Mouse (Mus musculus): ENCODE results near the gene Ube2v1.

The Ube2v1 gene

GRCm38 (mm10) chr2:167600481-167600995 lies 31.4 kb downstream of the Ube2v1 start:
- in situ Hi-C loops (cut with MboI; ENCODE audit: low pct_unique_long_range_greater_than_20kb in 1 of 2, low sequenced_read_pairs in 2 of 2, unreplicated experiment in 1 of 2) = loop anchor here (5.0 kb wide), 1 partner anchor 68 kb away; no protein-coding TSS in a partner anchor

DNA sequence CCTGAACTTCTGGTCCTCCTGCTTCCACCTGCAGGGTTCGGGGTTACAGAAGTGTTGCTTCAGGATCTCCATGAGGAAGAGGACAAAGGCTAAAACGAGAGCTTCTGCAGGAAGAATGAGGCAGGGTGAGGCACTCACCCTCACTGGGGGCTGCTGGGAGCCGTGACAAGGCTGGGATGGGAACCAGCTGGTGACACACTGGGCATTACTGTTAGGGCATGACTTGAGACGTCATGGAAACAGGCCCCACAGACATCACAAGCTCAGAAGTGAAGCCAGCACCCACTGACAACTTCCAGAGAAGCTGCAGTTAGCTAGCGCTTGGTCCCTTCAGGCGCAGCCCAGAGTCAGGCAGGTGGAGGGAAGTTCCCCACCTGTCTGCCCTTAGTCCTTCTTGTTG lies 32.0 kb downstream of the Ube2v1 start:
- in situ Hi-C loops (cut with MboI; ENCODE audit: low pct_unique_long_range_greater_than_20kb in 1 of 2, low sequenced_read_pairs in 2 of 2, unreplicated experiment in 1 of 2) = loop anchor here (5.0 kb wide), 1 partner anchor 68 kb away; no protein-coding TSS in a partner anchor

- in situ Hi-C loops (cut with MboI; ENCODE audit: low pct_unique_long_range_greater_than_20kb in 1 of 2, low sequenced_read_pairs in 2 of 2, unreplicated experiment in 1 of 2) = no loop called here
These were observed 32.7 kb downstream of the Ube2v1 start for GRCm38 (mm10) chr2:167599195-167599594.

DNA sequence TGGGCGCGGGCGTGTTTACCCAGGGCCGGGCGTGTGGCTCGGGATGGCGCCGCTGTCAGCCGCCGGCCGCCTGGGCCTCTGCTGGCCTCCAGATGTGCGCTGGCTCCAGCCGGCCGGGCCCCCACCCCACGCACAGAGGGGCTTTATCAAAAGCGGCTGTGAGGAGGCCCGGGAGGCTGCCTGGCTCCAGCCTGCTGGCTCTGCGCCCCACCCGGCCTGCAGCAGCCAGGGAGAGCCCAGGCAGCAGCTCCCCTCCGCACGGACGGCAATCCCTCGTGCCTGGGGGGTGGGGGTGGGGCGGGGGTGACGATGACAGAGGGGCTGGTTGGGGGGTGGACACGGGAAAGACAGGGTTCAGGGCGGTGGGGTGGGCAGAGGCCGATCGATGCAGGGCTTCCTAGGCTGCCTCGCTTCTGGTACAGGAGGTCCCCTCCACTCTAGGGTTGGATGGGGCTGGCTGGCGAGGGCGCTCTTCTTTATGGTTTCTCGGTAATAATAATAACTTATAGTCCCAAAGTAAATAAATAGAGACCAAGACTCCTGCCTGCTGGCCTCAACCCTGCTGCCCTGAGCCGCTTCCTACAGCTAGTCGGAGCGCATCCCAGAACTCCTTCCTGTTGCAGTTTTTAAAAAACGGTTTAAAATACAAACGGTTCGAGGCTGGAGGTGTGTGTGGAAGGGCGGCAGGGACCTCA lies 34.3 kb downstream of the Ube2v1 start:
- in situ Hi-C loops (cut with MboI; ENCODE audit: low pct_unique_long_range_greater_than_20kb in 1 of 2, low sequenced_read_pairs in 2 of 2, unreplicated experiment in 1 of 2) = no loop called here

DNA sequence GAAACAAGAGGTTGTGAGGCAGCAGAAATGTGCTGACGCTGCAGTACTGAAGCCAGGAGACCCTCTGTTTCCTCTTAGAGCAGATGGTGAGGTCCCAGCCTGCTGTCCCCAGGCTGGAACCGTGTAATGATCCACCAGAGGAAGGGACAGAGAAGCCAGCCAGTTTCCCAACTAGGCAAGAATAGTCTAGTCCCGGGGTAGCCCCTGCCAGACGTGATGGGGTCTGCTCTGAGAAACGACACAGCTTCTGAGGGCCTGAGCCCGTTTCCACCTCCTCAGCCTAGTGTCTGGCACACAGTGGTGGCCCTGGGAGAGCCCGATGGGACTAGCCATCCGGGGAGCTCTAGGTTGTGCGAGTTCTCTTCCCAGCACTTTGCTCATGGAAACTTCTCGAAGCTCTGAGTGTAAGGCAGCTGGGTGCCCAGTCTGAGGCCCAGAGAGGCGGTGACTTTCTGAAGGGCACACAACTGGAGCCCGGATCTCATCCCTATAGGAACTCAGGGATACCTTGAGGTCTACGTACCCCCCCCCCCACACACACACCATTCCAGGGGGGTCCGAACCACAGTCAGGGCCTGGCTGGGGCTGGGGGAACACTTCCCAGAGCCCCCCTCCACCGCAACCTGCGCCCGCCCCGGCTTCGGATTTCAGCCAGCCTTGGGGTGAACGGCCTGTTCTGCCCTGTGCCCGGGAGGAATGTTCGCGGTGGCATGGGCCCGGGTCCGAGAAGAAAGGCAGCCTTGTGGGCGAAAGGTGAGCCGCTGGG lies 35.0 kb downstream of the Ube2v1 start:
- in situ Hi-C loops (cut with MboI; ENCODE audit: low pct_unique_long_range_greater_than_20kb in 1 of 2, low sequenced_read_pairs in 2 of 2, unreplicated experiment in 1 of 2) = no loop called here

DNA sequence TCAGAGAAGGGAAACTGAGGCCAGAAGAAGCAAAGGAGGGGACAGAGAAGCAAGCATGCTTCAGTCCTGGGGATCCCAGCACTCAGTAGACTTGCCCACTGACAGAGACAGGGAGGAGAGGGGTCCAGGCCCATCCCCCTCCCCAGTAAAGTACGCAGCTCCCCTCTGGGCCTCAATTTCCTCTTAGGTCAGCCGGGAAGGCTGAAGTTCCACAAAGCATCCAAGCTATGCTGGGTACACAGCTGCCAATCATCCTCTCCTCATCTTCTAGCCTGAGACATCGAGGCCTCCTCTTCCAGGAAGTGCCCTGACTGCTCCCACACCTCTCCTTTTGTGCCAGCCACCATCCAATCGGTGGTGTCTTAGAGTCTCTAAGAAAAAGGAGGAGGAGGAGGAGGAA lies 35.6 kb downstream of the Ube2v1 start:
- in situ Hi-C loops (cut with MboI; ENCODE audit: low pct_unique_long_range_greater_than_20kb in 1 of 2, low sequenced_read_pairs in 2 of 2, unreplicated experiment in 1 of 2) = no loop called here

DNA sequence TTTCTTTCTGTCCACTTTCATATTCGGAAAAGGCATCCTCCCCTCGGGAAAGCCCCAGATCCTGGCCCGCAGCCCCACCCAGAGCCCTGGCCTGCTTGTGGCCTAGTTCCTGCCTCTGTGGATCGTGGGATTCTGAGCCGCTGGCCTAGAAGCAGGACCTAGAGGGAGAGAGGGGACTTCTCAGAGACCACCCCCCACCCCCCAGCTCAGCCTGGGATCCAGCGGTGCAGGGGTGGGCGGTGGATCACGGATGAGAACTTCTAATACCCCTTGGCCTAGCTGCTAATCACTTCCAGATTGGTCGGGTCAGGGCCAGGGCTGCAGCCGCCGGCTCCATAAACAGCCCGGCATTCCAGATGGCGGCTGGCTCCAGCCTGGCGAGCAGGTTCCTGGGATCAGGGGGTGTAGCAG lies 36.1 kb downstream of the Ube2v1 start:
- in situ Hi-C loops (cut with MboI; ENCODE audit: low pct_unique_long_range_greater_than_20kb in 1 of 2, low sequenced_read_pairs in 2 of 2, unreplicated experiment in 1 of 2) = no loop called here

DNA sequence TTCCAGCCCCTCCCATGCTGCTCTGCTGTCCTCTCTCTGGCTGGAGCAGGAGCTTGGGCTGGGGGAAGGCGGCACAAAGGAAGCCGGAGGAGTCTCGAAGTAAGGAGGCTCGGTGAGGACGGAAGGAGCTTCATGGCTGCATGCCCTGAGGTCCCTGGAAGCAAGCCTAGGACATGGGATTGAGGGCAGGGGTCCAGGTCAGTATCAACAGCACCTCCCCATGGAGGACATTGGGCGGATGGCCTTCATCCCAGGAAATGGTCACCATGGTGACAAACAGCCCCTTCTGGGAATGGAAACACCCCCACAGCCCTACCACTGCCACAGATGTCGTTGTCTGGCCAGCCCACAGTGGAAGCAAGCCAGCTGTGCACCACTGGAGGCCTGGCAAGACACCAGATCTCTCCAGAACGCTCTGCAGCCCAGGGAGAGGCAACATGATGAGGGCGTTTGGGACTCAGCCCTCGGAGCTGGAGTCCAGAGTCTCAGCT lies 37.4 kb downstream of the Ube2v1 start:
- in situ Hi-C loops (cut with MboI; ENCODE audit: low pct_unique_long_range_greater_than_20kb in 1 of 2, low sequenced_read_pairs in 2 of 2, unreplicated experiment in 1 of 2) = no loop called here

- in situ Hi-C loops (cut with MboI; ENCODE audit: low pct_unique_long_range_greater_than_20kb in 1 of 2, low sequenced_read_pairs in 2 of 2, unreplicated experiment in 1 of 2) = no loop called here
These were observed 38.2 kb downstream of the Ube2v1 start for GRCm38 (mm10) chr2:167593551-167594250.

- in situ Hi-C loops (cut with MboI; ENCODE audit: low pct_unique_long_range_greater_than_20kb in 1 of 2, low sequenced_read_pairs in 2 of 2, unreplicated experiment in 1 of 2) = no loop called here
These were observed 42.9 kb downstream of the Ube2v1 start for GRCm38 (mm10) chr2:167588774-167589577.

GRCm38 (mm10) chr2:167586976-167587375 lies 44.9 kb downstream of the Ube2v1 start:
- in situ Hi-C loops (cut with MboI; ENCODE audit: low pct_unique_long_range_greater_than_20kb in 1 of 2, low sequenced_read_pairs in 2 of 2, unreplicated experiment in 1 of 2) = no loop called here

DNA sequence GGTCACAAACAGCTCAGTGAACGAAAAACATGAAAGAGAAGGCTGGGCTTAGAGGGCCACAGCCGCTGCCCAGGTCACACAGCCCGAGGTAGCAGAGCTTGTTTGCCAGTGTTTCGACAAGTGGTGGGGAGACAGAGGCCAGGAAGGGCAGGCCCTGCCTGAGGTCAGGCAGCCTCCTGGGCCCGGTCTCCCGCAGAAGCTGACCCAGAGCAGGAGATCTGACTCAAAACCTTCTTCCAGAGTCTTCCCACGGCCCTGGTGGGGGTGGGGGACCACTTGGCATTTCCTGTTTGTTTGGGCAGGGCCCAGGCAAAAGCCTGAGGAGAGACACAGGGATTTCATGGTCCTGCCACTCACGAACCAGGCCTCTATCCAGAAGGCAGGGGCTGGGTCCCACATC lies 45.9 kb downstream of the Ube2v1 start:
- in situ Hi-C loops (cut with MboI; ENCODE audit: low pct_unique_long_range_greater_than_20kb in 1 of 2, low sequenced_read_pairs in 2 of 2, unreplicated experiment in 1 of 2) = no loop called here

- in situ Hi-C loops (cut with MboI; ENCODE audit: low pct_unique_long_range_greater_than_20kb in 1 of 2, low sequenced_read_pairs in 2 of 2, unreplicated experiment in 1 of 2) = no loop called here
These were observed 46.6 kb downstream of the Ube2v1 start for GRCm38 (mm10) chr2:167585273-167585672.

GRCm38 (mm10) chr2:167583161-167583952 lies 48.5 kb downstream of the Ube2v1 start:
- in situ Hi-C loops (cut with MboI; ENCODE audit: low pct_unique_long_range_greater_than_20kb in 1 of 2, low sequenced_read_pairs in 2 of 2, unreplicated experiment in 1 of 2) = no loop called here

- in situ Hi-C loops (cut with MboI; ENCODE audit: low pct_unique_long_range_greater_than_20kb in 1 of 2, low sequenced_read_pairs in 2 of 2, unreplicated experiment in 1 of 2) = no loop called here
These were observed 53.4 kb downstream of the Ube2v1 start for GRCm38 (mm10) chr2:167578521-167578920.

GRCm38 (mm10) chr2:167577186-167577785 lies 54.6 kb downstream of the Ube2v1 start:
- in situ Hi-C loops (cut with MboI; ENCODE audit: low pct_unique_long_range_greater_than_20kb in 1 of 2, low sequenced_read_pairs in 2 of 2, unreplicated experiment in 1 of 2) = no loop called here

GRCm38 (mm10) chr2:167576121-167576620 lies 55.7 kb downstream of the Ube2v1 start:
- in situ Hi-C loops (cut with MboI; ENCODE audit: low pct_unique_long_range_greater_than_20kb in 1 of 2, low sequenced_read_pairs in 2 of 2, unreplicated experiment in 1 of 2) = no loop called here

Data from mouse embryonic stem cell (cell line).